Mouse (Mus musculus) cortical plate, adult 2 months (tissue): ENCODE measurements at regions not wholly inside any gene's neighbourhood (a gene's known extent, or its start where the extent isn't known, plus 50 kb on each side); places are given as distances from the start of the nearest gene placed in this dataset.

Source experiments
- CTCF ChIP-seq: fragments of 200-500 bp; IDR thresholded peaks from 2 replicates; pipeline ENCODE4 v1.5.1; 2011; ENCODE audit warnings: mild to moderate bottlenecking, control low read depth, low read length; ENCODE audit not compliant: insufficient read depth; ENCODE audit errors: extremely low read depth
- POLR2A ChIP-seq: fragments of 200-500 bp; IDR thresholded peaks from 2 replicates; pipeline ENCODE4 v1.6.1; 2011; ENCODE audit warnings: mild to moderate bottlenecking, low read length, control low read depth; ENCODE audit not compliant: insufficient read depth; ENCODE audit errors: extremely low read depth

GRCm38 (mm10) chr3:34489008-34489407, 161.2 kb upstream of the Sox2 start:
- TF ChIP-seq CTCF (no peak), POLR2A (no peak)
